Mouse (Mus musculus) embryonic stem cell, embryonic (primary cell): ENCODE measurements around the gene Hus1b.

ENCODE experiments used
- CTCF ChIA-PET, 4 experiments: fragments of 300-600 bp in 2 of 4; fragments of 350-600 bp in 2 of 4; sonication (Branson Sonifier 250); formaldehyde crosslinking; loops; one replicate each; lab custom pipeline; 2022; ENCODE audit warnings: inconsistent platforms in 2 of 4; lab: Charles Lee
- POLR2A ChIA-PET, 4 experiments: fragments of 300-600 bp in 2 of 4; fragments of 350-600 bp in 2 of 4; sonication (Branson Sonifier 250); formaldehyde crosslinking; loops; one replicate each; lab custom pipeline; 2022; ENCODE audit warnings: antibody characterized with exemption in 4 of 4, inconsistent platforms in 1 of 4; lab: Charles Lee

The Hus1b gene

DNA sequence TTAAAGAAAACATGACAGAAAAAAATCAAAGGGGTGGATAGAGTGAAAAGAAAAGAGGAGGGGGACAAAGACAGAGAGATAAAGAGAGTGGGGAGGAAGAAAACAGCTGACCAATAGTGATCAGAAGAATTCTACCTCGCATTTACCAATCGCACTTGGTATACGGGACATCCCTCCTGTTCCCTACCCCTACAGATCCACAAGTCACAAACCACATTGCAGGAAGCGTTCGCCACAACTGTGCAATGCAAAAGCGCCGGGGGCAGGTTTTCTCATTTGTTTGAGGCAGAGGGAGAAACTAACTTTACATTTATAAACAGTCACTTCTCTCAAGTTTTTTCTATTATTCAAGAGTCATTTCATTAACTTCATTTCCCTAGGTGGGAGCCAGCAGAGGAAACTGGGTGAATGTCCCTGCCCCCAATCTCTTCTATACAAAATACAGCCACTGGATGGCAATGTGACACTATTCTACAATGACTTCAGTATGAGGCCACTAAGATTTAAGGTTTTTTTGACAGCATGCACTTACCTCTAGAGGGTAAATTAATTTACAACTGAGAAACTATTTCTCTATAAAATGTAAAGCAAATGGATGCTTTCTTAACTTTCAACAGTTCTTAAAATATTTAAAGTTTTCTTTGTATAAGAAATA lies 46.0 kb downstream of the Hus1b start:
- ChIA-PET POLR2A (no interaction called here), CTCF (interaction anchor here in 1 of 4 experiments (1.2 kb wide), 1 partner anchor 13 kb away, joined by 4 read pairs; no protein-coding TSS in a partner anchor)
